Mouse (Mus musculus) ES-E14 (cell line): ENCODE results near the gene Kdm5a.

ENCODE experiments used
- HCFC1 ChIP-seq: IDR thresholded peaks from 2 replicates; pipeline ENCODE4 v1.6.1; 2012; ENCODE audit warnings: low read length, inconsistent platforms, borderline replicate concordance; ENCODE audit not compliant: insufficient read depth
- ZC3H11A ChIP-seq: IDR thresholded peaks from 2 replicates; pipeline ENCODE4 v1.6.1; 2012; ENCODE audit warnings: low read depth, mild to moderate bottlenecking, inconsistent platforms, low read length, borderline replicate concordance
- ZNF384 ChIP-seq: IDR thresholded peaks from 2 replicates; pipeline ENCODE4 v1.6.1; 2012; ENCODE audit warnings: low read depth, low read length, inconsistent platforms

DNA sequence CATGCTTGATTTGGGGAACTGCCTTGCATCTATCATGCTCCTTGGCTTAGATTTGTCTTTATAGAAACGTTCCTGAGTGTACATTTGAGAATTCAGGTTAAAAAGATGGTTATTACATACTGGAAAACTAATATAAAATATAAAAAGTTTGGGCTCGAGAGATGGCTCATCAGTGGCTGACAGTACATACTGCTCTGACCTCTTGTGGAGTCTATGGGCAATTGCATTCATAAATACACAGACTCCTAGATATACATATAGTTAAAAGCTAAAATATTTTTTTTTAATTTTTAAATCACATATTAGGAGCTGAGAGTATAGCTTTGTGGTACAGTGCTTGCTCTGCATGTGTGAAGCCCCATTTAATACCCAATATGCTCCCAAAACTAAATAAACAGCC, 31.6 kb upstream of the Kdm5a start:
- TF ChIP-seq HCFC1 = no peak
- no peak for TF ChIP-seq ZNF384
- TF ChIP-seq ZC3H11A = no peak
